Mouse (Mus musculus) erythroblast, embryonic 14.5 days (primary cell): ENCODE results near the gene Nxpe3. TPM values are rescaled to one million over a fixed set of nuclear protein-coding genes. Genes with fewer than 3 reads are reported as not detected.
A peak's percentile ranks its signal among the peaks of the same experiment; 100 is the strongest.

Source experiments
- H3K27me3 ChIP-seq: 2 replicates; pipeline ENCODE4 v1.6.1; 2012; ENCODE audit warnings: inconsistent platforms; ENCODE audit not compliant: control insufficient read depth
- H3K36me3 ChIP-seq: 2 replicates; pipeline ENCODE4 v1.6.1; 2012; ENCODE audit warnings: mild to moderate bottlenecking, inconsistent platforms; ENCODE audit not compliant: control insufficient read depth
- H3K4me1 ChIP-seq: 2 replicates; pipeline ENCODE4 v1.6.1; 2012; ENCODE audit warnings: inconsistent platforms; ENCODE audit not compliant: control insufficient read depth
- H3K4me3 ChIP-seq: replicated peaks from 2 replicates; pipeline ENCODE3; 2012; ENCODE audit warnings: moderate library complexity, mild to moderate bottlenecking, inconsistent platforms
- H3K9me3 ChIP-seq: 2 replicates; pipeline ENCODE4 v1.6.1; 2012; ENCODE audit warnings: low read length, inconsistent platforms, mixed read lengths; ENCODE audit not compliant: control insufficient read depth
- GATA1 ChIP-seq: IDR thresholded peaks from 2 replicates; pipeline ENCODE4 v1.6.1; 2012; ENCODE audit warnings: low read length, inconsistent platforms, mixed read lengths
- TAL1 ChIP-seq: IDR thresholded peaks from 3 replicates; pipeline ENCODE4 v1.6.1; 2012; ENCODE audit warnings: low read length, inconsistent platforms, mixed read lengths
- polyA plus RNA-seq: library from polyadenylated mRNA; stranded (reverse); fragments of >175 nt; gene quantifications from 2 replicates; pipeline ENCODE4 v1.2.3, GENCODE M21; 2012

Gene Nxpe3
- polyA plus RNA-seq, 1 experiment, result 0.03 TPM

DNA sequence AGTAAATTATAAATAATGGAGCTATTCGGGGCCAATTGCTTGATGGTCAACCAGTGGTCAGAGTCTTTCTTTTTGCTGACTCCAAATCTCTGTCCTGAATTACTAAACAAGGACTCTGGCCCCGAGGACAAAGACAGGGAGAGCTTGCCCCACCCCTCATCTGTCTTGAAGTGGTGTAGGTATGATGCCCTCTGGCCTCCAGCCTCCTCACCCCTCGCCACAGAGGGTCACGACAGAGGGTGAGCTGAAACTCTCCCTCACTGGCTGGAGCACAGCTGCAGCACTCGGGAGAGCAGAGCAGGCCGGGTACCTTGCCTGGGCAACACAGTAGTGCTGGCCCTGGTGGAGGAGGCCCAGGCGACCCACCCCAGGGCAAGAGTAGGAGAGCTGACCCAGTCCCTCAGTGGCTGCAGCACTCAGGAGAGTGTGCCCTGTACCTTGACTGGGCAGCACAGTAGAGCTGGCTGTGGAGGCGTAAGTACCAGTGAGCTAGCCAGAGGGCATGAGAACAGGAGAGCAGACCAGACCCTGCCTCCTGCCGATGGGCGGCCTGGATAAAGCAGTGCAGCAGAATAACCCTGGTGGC lies 15.2 kb upstream of the Nxpe3 start:
- TF ChIP-seq TAL1, result no peak
- no peak for TF ChIP-seq GATA1
- Histone ChIP-seq H3K36me3 (peaks cover 56% of the 10 kb centered on the region), H3K27me3 (no peaks in the 10 kb centered on the region), H3K4me1 (no peaks in the 10 kb centered on the region), H3K4me3 (no peak overlapping the region), H3K9me3 (no peaks in the 10 kb centered on the region)

DNA sequence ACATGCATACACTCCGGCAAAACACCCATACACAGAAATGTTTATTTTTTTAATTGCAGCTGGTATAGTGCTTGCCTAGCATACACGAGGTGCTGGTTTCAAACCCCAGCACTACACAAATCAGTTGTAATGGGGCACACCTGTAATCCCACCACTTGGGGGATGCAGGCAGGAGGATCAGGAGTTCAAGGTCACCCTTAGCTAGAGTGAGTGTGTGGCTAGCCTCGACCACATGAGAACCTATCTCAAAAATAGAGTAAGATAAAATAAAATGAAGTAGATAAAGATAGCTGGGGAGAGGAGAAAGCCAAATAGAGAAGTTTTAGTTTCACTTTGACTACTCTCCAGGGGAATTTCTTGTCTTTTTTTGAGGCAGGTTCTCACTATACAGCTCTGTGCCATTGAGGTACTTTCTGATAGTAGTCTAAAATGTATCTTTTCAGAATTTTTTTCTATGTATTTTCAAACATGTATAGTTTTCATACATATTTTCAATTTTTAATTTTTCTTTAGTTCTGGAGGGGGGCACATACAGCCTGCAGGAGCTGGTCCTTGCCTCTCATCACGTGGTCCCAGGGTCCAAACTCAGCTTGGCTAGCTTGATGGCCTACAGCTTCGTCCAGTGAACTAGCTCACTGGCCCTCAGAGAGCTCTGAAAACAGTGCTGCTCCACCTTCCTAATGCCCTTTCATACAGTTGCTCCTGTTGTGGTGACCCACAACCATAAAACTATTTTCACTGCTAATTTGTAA lies 12.0 kb upstream of the Nxpe3 start:
- Histone ChIP-seq H3K27me3 (no peaks in the 10 kb centered on the region), H3K4me1 (no peaks in the 10 kb centered on the region), H3K36me3 (peaks cover 52% of the 10 kb centered on the region), H3K9me3 (no peaks in the 10 kb centered on the region), H3K4me3 (no peak overlapping the region)
- no peak for TF ChIP-seq GATA1
- TF ChIP-seq TAL1, result no peak

- no peak for TF ChIP-seq GATA1
- no peak for TF ChIP-seq TAL1
Observed at GRCm38 (mm10) chr16:55905370-55905769, 10.3 kb upstream of the Nxpe3 start.

DNA sequence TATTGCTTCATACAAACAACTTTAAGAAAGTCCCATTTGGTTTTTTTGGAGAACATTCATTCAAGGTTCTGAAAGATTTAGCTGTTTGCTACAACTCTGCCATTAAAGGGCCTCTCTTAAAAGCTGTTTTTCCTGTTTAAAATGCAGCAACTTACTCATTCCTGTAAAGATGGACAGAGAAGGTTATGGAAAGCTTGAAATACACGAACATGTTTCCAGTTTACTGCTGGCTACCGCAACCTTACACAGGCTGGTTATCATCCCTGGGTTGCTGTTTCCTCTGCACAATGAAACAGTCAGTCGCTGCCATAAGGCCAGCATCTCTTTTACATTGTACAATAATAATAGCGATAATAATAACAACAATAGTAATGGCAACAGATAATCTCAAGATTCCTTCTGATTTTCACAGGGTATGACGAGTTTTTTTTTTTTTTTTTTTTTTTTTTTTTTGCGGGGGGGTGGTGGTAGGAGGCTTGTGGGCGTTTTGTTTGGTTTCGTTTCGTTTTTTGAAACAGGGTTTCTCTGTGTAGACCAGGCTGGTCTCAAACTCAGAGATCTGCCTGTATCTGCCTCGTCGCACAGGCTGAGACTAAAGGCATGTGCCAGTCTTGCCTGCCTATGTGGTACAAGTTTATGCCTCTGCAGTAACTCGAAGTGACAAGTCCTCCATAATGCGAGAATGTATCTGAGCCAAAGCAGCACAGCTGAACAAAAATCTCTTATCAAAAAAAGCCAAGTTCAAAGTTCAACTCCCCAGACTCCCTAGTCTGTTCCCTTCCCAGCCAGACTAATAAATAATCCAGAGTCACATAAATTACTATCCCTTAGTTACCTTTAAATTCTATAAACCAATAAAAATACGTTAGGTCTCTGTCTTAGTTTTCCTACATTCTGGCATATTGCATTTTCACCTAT lies 7.0 kb upstream of the Nxpe3 start:
- Histone ChIP-seq H3K27me3 (no peaks in the 10 kb centered on the region), H3K36me3 (peaks cover 31% of the 10 kb centered on the region), H3K9me3 (no peaks in the 10 kb centered on the region), H3K4me1 (peaks cover 3% of the 10 kb centered on the region), H3K4me3 (no peak overlapping the region)
- no peak for TF ChIP-seq TAL1
- no peak for TF ChIP-seq GATA1

More at GRCm38 (mm10) chr16:55905370-55905769, 10.3 kb upstream of the Nxpe3 start:
- Histone ChIP-seq H3K4me3 (no peak overlapping the region), H3K36me3 (peaks cover 42% of the 10 kb centered on the region), H3K27me3 (no peaks in the 10 kb centered on the region), H3K9me3 (no peaks in the 10 kb centered on the region), H3K4me1 (no peaks in the 10 kb centered on the region)

DNA sequence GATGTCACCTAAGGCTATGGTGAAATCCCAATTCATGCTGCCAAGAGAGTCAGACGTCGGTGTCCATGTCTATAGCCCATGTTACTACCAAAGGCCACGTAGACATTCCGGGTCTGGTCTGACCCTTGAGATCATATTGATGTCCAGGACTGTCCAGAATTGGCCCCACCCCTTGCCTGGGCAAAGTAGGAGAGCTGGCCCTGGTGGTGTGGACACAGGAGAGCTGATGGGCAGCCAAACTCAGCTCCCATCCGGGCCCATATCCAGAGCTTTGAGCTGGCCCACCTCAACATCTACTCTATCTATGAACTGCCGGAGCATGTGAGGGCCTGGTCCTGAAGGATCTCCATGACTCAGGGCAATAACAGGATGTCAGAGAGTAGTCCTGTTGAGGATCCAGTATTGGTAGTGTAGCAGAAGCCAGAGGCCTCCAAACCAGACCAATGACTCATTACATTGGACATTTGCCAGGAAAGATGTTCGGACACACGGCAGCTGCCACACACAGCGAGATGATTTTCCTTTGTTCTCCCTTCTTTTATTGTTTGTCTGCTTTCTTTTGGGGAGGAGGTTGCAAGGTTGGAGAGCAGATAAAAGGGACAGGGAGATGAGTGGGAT lies 3.4 kb upstream of the Nxpe3 start:
- H3K9me3 ChIP-seq, result no peaks in the 10 kb centered on the region
- H3K4me1 ChIP-seq, result peaks cover 33% of the 10 kb centered on the region
- peaks cover 2% of the 10 kb centered on the region for H3K36me3 ChIP-seq
- no peak for TF ChIP-seq GATA1
- no peak for TF ChIP-seq TAL1
- H3K4me3 ChIP-seq, result no peak overlapping the region
- H3K27me3 ChIP-seq, result no peaks in the 10 kb centered on the region

- H3K4me1 ChIP-seq, result peaks cover 50% of the 10 kb centered on the region
- no peaks in the 10 kb centered on the region for H3K9me3 ChIP-seq
- peak overlapping the region; percentile 87 for H3K4me3 ChIP-seq
- TF ChIP-seq TAL1 (no peak), GATA1 (no peak)
- peaks cover 3% of the 10 kb centered on the region; the same call in 1 of the 2 replicates for H3K36me3 ChIP-seq
- H3K27me3 ChIP-seq, result no peaks in the 10 kb centered on the region
Observed at GRCm38 (mm10) chr16:55895651-55896095, 588 bp upstream of the Nxpe3 start.

DNA sequence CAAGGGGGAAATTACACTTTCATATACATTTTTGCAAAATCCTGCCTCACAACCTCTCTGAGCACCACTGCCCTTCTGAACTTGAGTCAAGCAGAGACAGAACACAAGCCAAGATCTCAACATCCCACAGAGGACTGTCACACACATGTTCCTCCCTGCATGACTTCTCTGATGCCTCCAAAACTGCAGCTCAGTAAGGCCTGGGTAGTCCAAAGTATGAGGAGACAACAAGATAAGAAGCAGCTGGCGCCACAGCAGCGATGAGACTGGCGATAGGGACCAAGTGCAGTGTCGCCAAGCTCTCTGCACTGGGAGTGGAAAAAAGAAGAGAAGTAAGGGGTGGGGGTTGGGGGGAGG lies 571 bp downstream of the Nxpe3 start:
- no peak for TF ChIP-seq TAL1
- peak; percentile 28; the same call in 1 of the 2 replicates for TF ChIP-seq GATA1
- Histone ChIP-seq H3K4me3 (peak overlapping the region; percentile 87), H3K27me3 (no peaks in the 10 kb centered on the region), H3K4me1 (peaks cover 54% of the 10 kb centered on the region), H3K9me3 (no peaks in the 10 kb centered on the region), H3K36me3 (peaks cover 7% of the 10 kb centered on the region)

- H3K4me3 ChIP-seq, result peak overlapping the region; percentile 87
- H3K36me3 ChIP-seq, result peaks cover 10% of the 10 kb centered on the region
- TF ChIP-seq TAL1 (no peak), GATA1 (no peak)
- no peaks in the 10 kb centered on the region for H3K27me3 ChIP-seq
- H3K9me3 ChIP-seq, result no peaks in the 10 kb centered on the region
- peaks cover 54% of the 10 kb centered on the region for H3K4me1 ChIP-seq
Observed at GRCm38 (mm10) chr16:55893410-55894107, 1.5 kb downstream of the Nxpe3 start.
